Comparison of ENCODE assay signal across 28 mouse cellular contexts in genomic region chr10:52463941-52464739, GRCm38 (mm10). TPM values are rescaled to one million over a fixed set of nuclear protein-coding genes. Genes with fewer than 3 reads are reported as not detected.
DNase-seq lines count a peak whose midpoint lies in the region; ATAC-seq lines count a peak whose summit lies in the region.
"Had no signal": no experiment of that assay in that cellular context is flagged by ENCODE, and none has a peak within 500 bp of the region (broad histone marks: within the 10 kb centered on the region; RNA-seq: fewer than 3 reads in every experiment).

No protein-coding gene starts in this region.

- peak; percentile 26 to 71 for DNase-seq in layer of hippocampus, adult 18-20 months (ENCODE audit: low spot score in 2 of 2)
- no peak for DNase-seq in layer of hippocampus, postnatal 10 days (ENCODE audit: low spot score in 2 of 2)
- DNase-seq in layer of hippocampus, adult 8-10 months (ENCODE audit: low spot score in 2 of 2) = peak; percentile 19 to 32
- DNase-seq in telencephalon, adult 2 months (ENCODE audit: low read depth, low spot score) = peak; percentile 26
- DNase-seq in limb, embryonic 10.5 days (ENCODE audit: low spot score) = no peak
- DNase-seq in c-Kit-positive CD71-positive TER-119-positive erythroid progenitor cells, embryonic 14.5 days (ENCODE audit: low spot score) = no peak
- DNase-seq: adrenal gland, postnatal 25 days; cerebellum, adult 8-10 months; cerebellum, postnatal 36 days; gastrocnemius, postnatal 25 days; heart, adult 11 months; heart, postnatal 36 days; kidney, postnatal 14 days; left cerebral cortex, postnatal 4 days; liver, embryonic 13.5 days; lung, embryonic 14.5 days; lung, postnatal 14 days; right cerebral cortex, postnatal 25 days; thymus, adult 18-20 months; thymus, postnatal 25 days had no signal

- no peaks in the 10 kb centered on the region for H3K27me3 ChIP-seq in midbrain, embryonic 13.5 days
- H3K27me3 ChIP-seq in limb, embryonic 10.5 days (ENCODE audit: low read depth, poor library complexity, severe bottlenecking) = no peaks in the 10 kb centered on the region
- H3K27me3 ChIP-seq: forebrain, embryonic 13.5 days; hindbrain, embryonic 13.5 days; limb, embryonic 15.5 days; liver, embryonic 13.5 days; neural tube, embryonic 13.5 days had no signal

- ATAC-seq in midbrain, embryonic 13.5 days = peak; percentile 87
- ATAC-seq: CD4-positive, CD25-positive, alpha-beta regulatory T cell, adult 4 months; forebrain, embryonic 13.5 days; intestine, postnatal 0 days had no signal

- H3K4me2 ChIP-seq in midbrain, embryonic 13.5 days (replicated peaks) = no peak overlapping the region
- H3K4me2 ChIP-seq: forebrain, embryonic 13.5 days; heart, embryonic 11.5 days; hindbrain, embryonic 13.5 days; limb, embryonic 15.5 days; liver, embryonic 13.5 days; lung, embryonic 14.5 days; neural tube, embryonic 13.5 days had no signal

- peak overlapping the region; percentile 75 for H3K27ac ChIP-seq in midbrain, embryonic 13.5 days
- no peak overlapping the region for H3K27ac ChIP-seq in limb, embryonic 10.5 days
- H3K27ac ChIP-seq: forebrain, embryonic 13.5 days; hindbrain, embryonic 13.5 days; limb, embryonic 15.5 days; liver, embryonic 13.5 days; neural tube, embryonic 13.5 days had no signal

- no peaks in the 10 kb centered on the region for H3K9me3 ChIP-seq in midbrain, embryonic 13.5 days
- H3K9me3 ChIP-seq in limb, embryonic 10.5 days (replicated peaks) = no peaks in the 10 kb centered on the region
- H3K9me3 ChIP-seq: forebrain, embryonic 13.5 days; limb, embryonic 15.5 days; liver, embryonic 13.5 days; neural tube, embryonic 13.5 days had no signal

- H3K36me3 ChIP-seq in midbrain, embryonic 13.5 days = no peaks in the 10 kb centered on the region
- H3K36me3 ChIP-seq in limb, embryonic 10.5 days = no peaks in the 10 kb centered on the region
- H3K36me3 ChIP-seq: hindbrain, embryonic 13.5 days; limb, embryonic 15.5 days; liver, embryonic 13.5 days; neural tube, embryonic 13.5 days had no signal

- H3K4me3 ChIP-seq in midbrain, embryonic 13.5 days (replicated peaks) = no peak overlapping the region
- no peak overlapping the region for H3K4me3 ChIP-seq in limb, embryonic 10.5 days
- H3K4me3 ChIP-seq: forebrain, embryonic 13.5 days; hindbrain, embryonic 13.5 days; limb, embryonic 15.5 days; liver, embryonic 13.5 days; neural tube, embryonic 13.5 days had no signal

- 59% methylated on average over 7 of the region's 7 CpGs for WGBS in midbrain, embryonic 13.5 days
- 77% methylated on average over 7 of the region's 7 CpGs for WGBS in limb, embryonic 10.5 days

- H3K9ac ChIP-seq in midbrain, embryonic 13.5 days (replicated peaks) = no peak overlapping the region
- H3K9ac ChIP-seq: forebrain, embryonic 13.5 days; hindbrain, embryonic 13.5 days; limb, embryonic 15.5 days; liver, embryonic 13.5 days; lung, embryonic 14.5 days; neural tube, embryonic 13.5 days had no signal

- H3K4me1 ChIP-seq in midbrain, embryonic 13.5 days (replicated peaks) = no peaks in the 10 kb centered on the region
- H3K4me1 ChIP-seq in limb, embryonic 10.5 days = no peaks in the 10 kb centered on the region
- H3K4me1 ChIP-seq: hindbrain, embryonic 13.5 days; limb, embryonic 15.5 days; liver, embryonic 13.5 days; neural tube, embryonic 13.5 days had no signal

RNA-seq across cellular contexts. Expression of gene Nus1, which starts 46.8 kb away (rescaled TPM):
- 10 to 100 TPM; 59.8 to 63.4 TPM for total RNA-seq in layer of hippocampus, adult 18-20 months (2021)
- 10 to 100 TPM; 61.3 to 62.6 TPM for total RNA-seq in layer of hippocampus, postnatal 10 days (2021)
- total RNA-seq in layer of hippocampus, adult 8-10 months (2022) = 10 to 100 TPM; 55.9 to 75.5 (median 64.1) TPM
- polyA plus RNA-seq in midbrain, embryonic 13.5 days (2015; fragmentation: Nextera tagmentation; extraction: Ambion mirVana) = 18.3 and 18.5 TPM in 2 replicates
- polyA plus RNA-seq in limb, embryonic 10.5 days (2016; fragmentation: Nextera tagmentation; extraction: Ambion mirVana) = 14.3 and 14.9 TPM in 2 replicates

Comparison
In these comparisons a context has a peak if more than half of its experiments do, and no peak if none do; other contexts are left out.
1. DNase-seq: peak in layer of hippocampus, adult 18-20 months (2 of 2), layer of hippocampus, adult 8-10 months (2 of 2) and telencephalon, adult 2 months (single experiment); none in layer of hippocampus, postnatal 10 days (0 of 2), limb, embryonic 10.5 days (single experiment) and c-Kit-positive CD71-positive TER-119-positive erythroid progenitor cells, embryonic 14.5 days (single experiment).